Mouse (Mus musculus): ENCODE results near the gene Ifi27l2a.
"Not testable (repeated sequence)": the region's sequence is repeated elsewhere in the genome, so short reads cannot be mapped to it uniquely, and the experiment has no call there.

The Ifi27l2a gene

GRCm38 (mm10) chr12:103443524-103443923, at the start of gene Ifi27l2a:
Ifi27l2a (minus strand) TSS chr12:103443680.
- no peak for DNase-seq (ENCODE audit: low read depth, low spot score)

- peak; percentile 65 for DNase-seq (ENCODE audit: low read depth, low spot score)
These were observed 49.3 kb upstream of the Ifi27l2a start for GRCm38 (mm10) chr12:103492767-103493166.

GRCm38 (mm10) chr12:103491091-103491730, 47.7 kb upstream of the Ifi27l2a start:
- no peak for DNase-seq (ENCODE audit: low read depth, low spot score)

GRCm38 (mm10) chr12:103487750-103488149, 44.3 kb upstream of the Ifi27l2a start:
- DNase-seq (ENCODE audit: low read depth, low spot score) = no peak

GRCm38 (mm10) chr12:103487276-103487675, 43.8 kb upstream of the Ifi27l2a start:
- no peak for DNase-seq (ENCODE audit: low read depth, low spot score)

GRCm38 (mm10) chr12:103486726-103487125, 43.2 kb upstream of the Ifi27l2a start:
- DNase-seq (ENCODE audit: low read depth, low spot score) = no peak

GRCm38 (mm10) chr12:103484200-103484972, 40.9 kb upstream of the Ifi27l2a start:
- not testable (repeated sequence) for DNase-seq (ENCODE audit: low read depth, low spot score)

DNA sequence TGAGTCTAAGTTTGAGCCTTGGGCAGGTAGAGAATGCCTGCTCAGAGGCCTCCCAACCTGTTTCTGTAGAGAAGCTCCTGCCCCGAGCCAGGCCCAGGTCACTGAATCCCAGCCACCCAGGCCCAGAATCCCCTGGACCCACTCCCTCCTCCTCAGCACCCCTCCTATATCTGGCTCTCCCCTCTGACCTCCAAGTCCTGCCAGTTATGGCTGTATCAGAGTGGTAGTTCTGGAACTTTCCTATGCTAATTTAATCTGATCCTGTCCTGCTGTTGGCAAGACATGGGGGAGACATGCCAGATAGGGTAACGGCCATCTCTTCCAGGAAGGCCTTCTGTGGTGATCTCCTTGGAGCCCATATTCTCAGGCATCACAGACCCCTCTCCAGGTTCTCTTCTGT, 39.3 kb upstream of the Ifi27l2a start:
- DNase-seq (ENCODE audit: low read depth, low spot score) = no peak

GRCm38 (mm10) chr12:103481671-103482070, 38.2 kb upstream of the Ifi27l2a start:
- DNase-seq (ENCODE audit: low read depth, low spot score) = no peak

DNA sequence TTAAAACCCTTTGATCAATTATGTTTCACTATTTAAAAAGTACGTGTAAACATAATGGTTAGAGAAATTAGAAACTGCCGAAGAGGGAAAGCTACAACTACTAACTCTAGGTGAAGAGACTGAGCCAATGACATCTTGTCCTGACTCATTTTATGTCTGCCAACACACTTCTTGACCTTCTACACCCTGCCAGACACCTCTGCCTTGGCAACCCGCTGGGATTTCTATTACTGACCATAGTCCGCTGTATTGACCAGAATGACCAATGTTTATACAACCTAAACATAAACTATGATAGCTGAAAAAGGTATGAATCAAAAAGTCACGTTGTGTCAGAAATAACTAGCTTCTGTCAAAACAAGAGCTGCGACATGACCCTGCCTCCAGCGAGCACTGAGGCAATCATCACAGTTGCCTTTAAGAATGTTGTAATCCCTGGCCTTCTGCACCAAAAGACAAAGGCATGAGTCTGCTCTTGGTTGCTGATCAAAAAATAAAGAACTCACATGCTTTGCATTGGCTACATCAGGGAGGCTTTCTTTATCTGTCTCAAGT, 34.1 kb upstream of the Ifi27l2a start:
- no peak for DNase-seq (ENCODE audit: low read depth, low spot score)

DNA sequence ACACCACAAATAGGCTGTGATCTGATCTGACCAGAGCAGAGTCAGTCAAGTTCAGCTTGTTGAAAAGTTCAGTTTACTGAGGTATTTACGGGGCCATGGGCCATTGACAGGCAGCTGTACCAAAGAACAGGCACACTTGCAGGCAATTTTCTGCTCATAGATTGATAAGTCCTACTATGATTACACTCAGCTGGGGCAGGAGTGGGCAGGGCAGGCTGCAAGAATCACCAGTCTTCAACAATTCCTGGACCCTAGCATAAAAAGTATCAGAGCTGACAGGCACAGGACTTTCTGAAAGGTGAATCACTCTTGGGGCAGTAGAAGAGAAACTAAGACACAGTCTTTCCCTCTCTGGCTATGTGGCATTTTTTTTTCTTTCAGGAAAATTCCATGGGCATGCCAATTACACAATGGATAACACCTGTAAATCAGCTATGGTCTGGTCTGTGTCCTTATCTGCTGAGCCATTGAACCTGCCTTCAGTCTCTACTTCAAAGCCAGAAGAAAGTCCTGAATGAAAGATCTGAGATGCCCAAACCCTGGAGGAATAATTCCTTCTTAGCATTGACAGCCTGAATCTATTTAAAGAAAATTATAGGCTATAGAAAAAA, 33.4 kb upstream of the Ifi27l2a start:
- DNase-seq (ENCODE audit: low read depth, low spot score) = no peak

DNA sequence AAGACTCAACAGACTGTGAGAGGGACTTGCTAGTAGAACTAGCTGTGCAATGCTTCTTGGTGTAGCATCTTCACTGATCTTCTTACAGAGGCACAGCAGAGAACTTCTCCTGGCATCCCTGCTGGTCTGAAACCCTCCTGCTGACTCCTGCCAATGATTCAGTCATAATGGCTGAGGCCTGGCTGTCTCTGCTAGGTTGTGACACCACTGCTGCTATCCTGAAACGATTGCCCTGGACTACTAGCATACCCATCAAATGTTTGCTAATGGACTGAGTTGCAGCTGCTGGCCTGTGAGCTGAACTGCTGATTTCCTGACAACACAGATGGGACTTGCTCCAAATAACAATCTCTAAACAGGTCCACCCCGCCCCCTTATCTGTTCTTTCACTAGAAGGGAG, 31.0 kb upstream of the Ifi27l2a start:
- no peak for DNase-seq (ENCODE audit: low read depth, low spot score)

DNA sequence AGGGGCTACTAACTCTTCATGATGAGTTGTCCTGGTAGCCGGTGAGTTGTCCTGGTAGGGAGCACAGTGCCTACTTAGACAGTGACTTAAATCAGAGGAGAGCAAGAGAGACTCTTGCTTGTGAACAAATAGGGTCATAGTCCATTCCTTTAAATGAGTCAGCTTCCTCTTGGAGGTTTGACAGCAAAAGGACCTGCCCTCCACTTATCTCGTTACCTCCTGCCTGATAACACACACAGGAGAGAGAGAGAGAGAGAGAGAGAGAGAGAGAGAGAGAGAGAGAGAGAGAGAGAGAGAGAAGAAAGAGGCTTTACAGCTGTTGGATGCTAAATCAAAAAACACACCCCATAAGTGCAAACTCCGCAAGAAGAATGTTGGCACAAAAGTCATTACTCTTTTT, 13.7 kb upstream of the Ifi27l2a start, which contains the start of gene Ifi27l2b:
Ifi27l2b (minus strand) TSS at position 84 of the 400 bp plus-strand sequence.
- no peak for DNase-seq (ENCODE audit: low read depth, low spot score)

- not testable (repeated sequence) for DNase-seq (ENCODE audit: low read depth, low spot score)
These were observed 13.2 kb upstream of the Ifi27l2a start for GRCm38 (mm10) chr12:103456727-103457126.

DNA sequence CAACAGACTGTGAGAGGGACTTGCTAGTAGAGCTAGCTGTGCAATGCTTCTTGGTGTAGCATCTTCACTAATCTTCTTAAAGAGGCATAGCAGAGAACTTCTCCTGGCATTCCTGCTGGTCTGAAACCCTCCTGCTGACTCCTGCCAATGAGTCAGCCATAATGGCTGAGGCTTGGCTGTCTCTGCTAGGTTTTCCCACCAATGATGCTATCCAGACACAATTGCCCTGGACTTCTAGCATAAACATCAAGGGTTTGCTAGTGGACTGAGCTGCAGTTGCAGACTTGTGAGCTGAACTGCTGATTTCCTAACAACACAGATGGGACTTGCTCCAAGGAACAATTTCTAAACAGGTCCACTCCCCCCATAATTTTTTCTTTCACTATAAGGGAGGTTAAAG, 9.9 kb upstream of the Ifi27l2a start:
- no peak for DNase-seq (ENCODE audit: low read depth, low spot score)

GRCm38 (mm10) chr12:103445060-103445459, 1.6 kb upstream of the Ifi27l2a start:
- no peak for DNase-seq (ENCODE audit: low read depth, low spot score)

GRCm38 (mm10) chr12:103444261-103444660, 781 bp upstream of the Ifi27l2a start:
- not testable (repeated sequence) for DNase-seq (ENCODE audit: low read depth, low spot score)

DNA sequence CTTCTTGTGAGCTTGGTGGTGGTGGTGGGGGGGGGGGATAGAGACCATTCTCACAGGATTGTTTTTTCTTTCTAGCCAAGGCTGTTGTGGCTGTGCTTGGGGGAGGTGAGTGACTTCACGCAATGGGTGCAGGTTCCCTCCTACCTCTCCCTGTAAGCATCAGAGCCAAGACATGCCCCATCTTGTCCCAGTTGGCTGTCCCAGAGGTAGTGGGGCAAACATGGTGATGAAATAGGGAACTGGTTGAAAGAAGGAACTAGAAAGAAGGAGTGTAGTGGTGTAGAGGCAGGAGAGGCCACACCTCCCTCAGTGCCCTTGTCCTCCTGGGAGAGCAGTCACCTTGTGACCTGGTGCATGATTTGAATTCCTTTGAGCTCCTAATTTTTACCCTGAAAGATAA, 5.9 kb downstream of the Ifi27l2a start:
- no peak for DNase-seq (ENCODE audit: low read depth, low spot score)

DNA sequence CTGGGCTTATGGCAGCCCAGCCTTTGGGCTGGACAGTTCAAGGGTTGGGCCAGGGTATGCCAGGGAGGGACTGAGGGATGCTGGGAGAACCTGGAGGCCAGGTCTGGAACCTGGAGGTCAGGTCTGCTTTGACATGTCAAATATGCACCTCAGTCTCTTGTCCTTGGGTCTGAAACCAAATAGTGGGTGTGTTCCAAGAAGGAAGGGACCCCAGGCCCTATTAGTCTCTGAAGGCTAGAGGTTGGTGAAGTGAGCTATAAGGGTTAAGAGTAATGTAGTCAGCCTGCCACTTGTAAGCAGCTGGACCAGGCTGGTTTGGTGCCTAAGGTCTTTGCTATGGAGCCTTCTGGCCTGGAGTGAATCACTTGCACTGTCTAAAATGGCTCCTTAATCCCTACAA, 8.6 kb downstream of the Ifi27l2a start:
- DNase-seq (ENCODE audit: low read depth, low spot score) = no peak

GRCm38 (mm10) chr12:103433986-103434731, 9.3 kb downstream of the Ifi27l2a start, which contains the start of gene Ifi27:
Ifi27 (plus strand) TSS chr12:103434211.
- DNase-seq (ENCODE audit: low read depth, low spot score) = no peak

DNA sequence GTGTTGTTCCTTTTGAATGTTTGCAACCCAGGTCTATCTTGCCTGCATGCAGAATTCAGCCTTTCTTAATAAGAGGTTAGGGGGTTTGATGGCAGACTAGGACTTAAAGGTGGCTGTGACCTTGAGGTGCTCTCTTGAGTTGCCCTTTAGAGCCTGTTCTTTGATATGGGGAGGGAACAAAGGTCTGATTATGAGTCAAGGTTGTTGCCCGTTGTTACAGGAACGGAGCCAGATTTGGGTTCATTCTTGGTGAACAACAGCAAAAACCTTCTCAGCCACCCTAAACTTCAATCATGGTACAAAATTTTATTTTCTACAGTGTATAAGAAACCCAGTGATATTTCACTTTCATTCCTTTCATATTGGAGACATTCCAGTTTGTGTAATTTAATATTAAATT, 10.1 kb downstream of the Ifi27l2a start:
- no peak for DNase-seq (ENCODE audit: low read depth, low spot score)

DNA sequence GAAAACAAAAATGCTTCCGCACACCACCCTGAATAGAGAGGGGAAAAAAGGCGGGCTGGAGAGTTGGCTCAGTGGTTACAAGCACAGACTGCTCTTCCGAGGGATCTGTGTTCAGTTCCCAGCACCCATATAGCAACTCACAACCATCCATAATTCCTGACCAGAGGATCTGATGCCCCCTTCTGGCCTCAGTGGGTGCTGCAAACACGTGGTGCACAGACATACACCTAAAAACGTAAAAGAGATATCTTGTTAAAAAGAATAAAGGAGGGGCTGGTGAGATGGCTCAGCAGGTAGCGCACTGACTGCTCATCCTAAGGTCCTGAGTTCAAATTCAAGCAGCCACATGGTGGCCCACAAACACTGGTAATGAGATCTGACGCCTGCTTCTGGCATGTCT, 16.8 kb downstream of the Ifi27l2a start:
- DNase-seq (ENCODE audit: low read depth, low spot score) = no peak
